Mouse (Mus musculus) kidney, postnatal 10 days (tissue): ENCODE measurements around the gene Gm17545.

Source experiments
- DNase-seq: peaks from one replicate; pipeline ENCODE4 v3.0.0; 2021; ENCODE audit warnings: mixed read lengths

The Gm17545 gene

GRCm38 (mm10) chr9:22495133-22495532 lies 41.0 kb downstream of the Gm17545 start:
- no peak for DNase-seq

GRCm38 (mm10) chr9:22497021-22497767 lies 43.1 kb downstream of the Gm17545 start:
- DNase-seq = no peak

- no peak for DNase-seq
Observed at GRCm38 (mm10) chr9:22502972-22503371, 48.9 kb downstream of the Gm17545 start.

- DNase-seq = no peak
Observed at GRCm38 (mm10) chr9:22503581-22503980, 49.5 kb downstream of the Gm17545 start.

- DNase-seq = no peak
Observed at GRCm38 (mm10) chr9:22505574-22505973, 51.5 kb downstream of the Gm17545 start.
